Mouse (Mus musculus) liver, adult 2 months (tissue): ENCODE results near the gene 1700113H08Rik.

Experiments used
- CTCF ChIP-seq: fragments of 200-500 bp; IDR thresholded peaks from 2 replicates; pipeline ENCODE4 v1.5.1; 2011; ENCODE audit warnings: low read depth, low read length, control low read depth
- POLR2A ChIP-seq: fragments of 200-500 bp; IDR thresholded peaks from 2 replicates; pipeline ENCODE4 v1.6.1; 2011; ENCODE audit warnings: low read length, control low read depth; ENCODE audit not compliant: insufficient read depth; ENCODE audit errors: extremely low read depth

GRCm38 (mm10) chr10:87239332-87240008 lies 181.6 kb downstream of the 1700113H08Rik start:
- TF ChIP-seq CTCF (no peak), POLR2A (no peak)
